Mouse (Mus musculus): ENCODE data around the gene Notch4.

- TF ChIP-seq CTCF (IDR thresholded peaks at IDR 0.05; ENCODE audit: extremely low read depth, insufficient read length, insufficient replicate concordance, low read depth, low read length) (no peak), POLR2A (IDR thresholded peaks at IDR 0.05; ENCODE audit: low read depth, low read length) (no peak)
These were observed 3.2 kb downstream of the Notch4 start for GRCm38 (mm10) chr17:34567311-34567710.

Data from small intestine, adult 2 months (tissue).